Mouse (Mus musculus): ENCODE results near the gene Cdc6.
A peak's percentile ranks its signal among the peaks of the same experiment; 100 is the strongest.

Gene Cdc6

DNA sequence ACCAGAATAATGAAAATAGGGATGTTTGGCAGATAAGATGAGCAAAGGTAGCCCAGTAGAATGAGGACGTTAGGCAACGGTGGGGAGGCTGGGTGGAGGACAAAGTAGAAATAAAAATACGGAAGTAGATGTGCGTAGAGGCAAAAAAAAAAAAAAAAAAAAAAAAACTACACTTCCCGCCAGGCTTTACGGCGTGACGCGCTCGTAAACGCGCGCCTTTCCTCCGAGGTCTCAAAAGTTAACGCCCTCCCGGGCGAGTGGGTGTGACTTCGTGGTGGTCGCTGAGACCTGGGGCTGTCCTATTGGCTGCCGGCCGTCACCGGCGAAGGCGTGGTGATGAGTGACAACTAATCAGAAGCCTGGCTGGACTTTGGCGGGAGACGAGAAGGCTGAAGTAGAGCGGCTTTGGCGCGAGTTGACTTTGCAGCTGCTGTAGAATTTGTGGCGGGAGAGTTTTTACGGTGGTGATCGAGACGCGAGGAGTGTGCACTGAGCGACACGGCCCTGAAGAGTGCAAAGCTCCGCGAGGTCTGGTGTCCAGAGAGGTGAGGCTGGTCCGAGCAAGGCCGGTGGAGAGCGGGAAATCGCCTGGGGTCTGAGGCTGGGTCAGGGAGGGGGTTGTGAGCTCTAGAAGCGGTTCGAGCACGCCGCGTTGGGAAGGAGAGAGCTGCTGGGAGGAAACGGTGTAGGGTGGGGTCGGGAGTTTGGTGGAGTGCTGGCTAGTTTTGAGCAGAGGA is at the start of gene Cdc6:
TSS of gene Cdc6 (plus strand) at position 365 of the 737 bp plus-strand sequence.
- peak; percentile 92 for DNase-seq

DNA sequence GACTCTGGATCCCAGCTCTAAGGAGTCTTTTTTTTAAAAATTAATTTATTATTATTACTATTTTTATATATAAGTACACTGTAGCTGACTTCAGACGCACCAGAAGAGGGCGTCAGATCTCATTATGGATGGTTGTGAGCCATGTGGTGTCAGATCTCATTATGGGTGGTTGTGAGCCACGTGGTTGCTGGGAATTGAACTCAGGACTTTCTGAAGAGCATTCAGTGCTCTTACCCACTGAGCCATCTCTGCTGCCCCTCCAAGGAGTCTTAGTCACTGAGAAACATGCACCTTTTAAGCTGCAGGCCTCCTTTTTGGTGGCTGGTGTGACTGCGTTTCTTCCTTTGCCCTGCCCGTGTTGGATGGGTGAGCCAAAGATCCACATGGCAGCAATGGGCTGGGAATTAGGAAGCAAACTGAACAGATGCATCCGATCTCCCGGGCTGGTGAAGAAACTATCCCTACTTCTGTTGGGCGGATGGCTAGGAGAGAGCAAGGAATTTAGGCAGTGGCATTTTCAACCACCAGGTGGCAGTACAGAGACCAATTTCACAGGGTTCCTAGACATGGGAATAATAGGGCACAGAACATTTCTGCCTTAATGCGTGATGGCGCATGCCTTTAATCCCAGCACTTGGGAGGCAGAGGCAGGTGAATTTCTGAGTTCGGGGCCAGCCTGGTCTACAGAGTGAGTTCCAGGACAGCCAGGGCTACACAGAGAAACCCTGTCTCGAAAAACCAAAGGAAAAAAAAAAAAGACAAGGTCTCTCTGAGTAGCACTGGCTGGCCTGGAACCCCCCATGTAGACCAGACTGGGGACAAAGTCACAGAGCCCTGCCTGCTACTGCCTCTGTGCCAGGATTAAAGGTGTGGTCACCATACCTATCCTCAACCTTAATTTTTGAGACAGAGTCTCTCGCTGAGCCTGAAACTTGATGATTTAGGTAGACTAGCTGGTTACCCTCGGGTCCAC is 48.6 kb upstream of the Cdc6 start:
- DNase-seq, result peak; percentile 94

DNA sequence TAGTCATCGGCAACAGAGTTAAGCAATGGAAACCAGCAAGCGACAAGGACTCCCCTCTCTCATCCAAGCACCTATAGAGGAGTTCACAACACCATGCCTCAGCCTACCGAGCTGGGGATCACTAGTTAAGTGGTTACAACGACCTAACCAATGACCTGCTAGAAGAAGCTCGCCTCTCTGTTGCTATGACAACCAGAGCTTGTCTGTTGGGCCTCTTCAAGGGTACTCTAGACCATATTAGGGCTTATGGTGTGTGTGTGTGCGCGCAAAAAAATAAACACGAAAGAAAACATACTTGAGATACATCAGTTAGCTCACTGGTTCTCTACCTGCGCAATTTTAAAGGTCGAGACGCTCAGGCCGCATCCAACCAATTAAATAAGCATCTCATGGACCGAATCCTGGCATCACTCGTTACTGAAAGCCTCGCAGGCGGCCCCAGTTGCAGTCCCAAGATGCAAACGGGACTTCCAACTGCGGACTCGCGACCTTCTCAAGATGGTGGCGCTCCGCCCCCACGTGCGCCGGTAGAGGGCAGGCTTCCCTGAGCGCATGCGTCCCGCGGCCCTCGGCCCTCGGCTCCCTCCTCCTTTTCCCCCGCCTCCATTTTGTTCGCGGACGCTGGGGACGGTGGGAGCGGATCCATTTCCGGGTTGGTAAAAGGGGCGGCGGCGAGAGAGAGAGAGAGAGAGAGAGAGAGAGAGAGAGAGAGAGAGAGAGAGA is 44.4 kb upstream of the Cdc6 start, which contains the start of gene Wipf2:
TSS of gene Wipf2 (plus strand) at position 611 of the 723 bp plus-strand sequence.
- DNase-seq, result peak; percentile 96

DNA sequence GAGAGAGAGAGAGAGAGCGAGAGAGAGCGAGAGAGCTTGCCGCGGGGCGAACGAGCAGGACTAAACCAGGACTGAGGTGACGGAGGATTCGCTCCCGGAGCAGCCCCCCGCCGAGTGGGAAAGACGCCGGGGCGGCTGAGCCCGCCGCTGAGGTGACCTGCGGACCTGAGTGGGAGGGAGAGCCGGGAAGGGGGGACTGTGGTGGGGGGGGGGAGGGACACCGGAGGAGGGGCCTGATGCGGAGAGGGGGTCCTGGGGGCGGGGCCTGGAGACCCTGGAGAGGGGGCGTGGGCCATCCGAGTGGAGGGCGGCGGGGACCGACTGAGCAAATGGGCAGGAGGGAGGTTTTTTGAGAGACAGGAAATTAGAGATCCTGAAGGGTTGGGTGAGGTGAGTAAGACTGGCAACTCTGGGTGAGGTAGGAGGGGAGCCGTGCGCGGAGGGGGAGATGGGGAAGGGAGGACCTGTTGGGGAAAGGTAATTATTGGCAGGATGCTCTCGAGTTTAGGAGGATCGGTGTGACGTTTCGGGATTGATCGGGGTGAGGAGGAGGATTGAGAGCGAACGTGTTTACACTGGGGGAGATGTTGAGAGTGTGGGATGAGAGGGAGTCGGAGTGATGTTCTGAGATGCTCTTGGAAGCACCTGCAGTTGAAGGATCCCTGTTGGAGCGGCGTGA is 43.7 kb upstream of the Cdc6 start:
- peak; percentile 72 for DNase-seq

DNA sequence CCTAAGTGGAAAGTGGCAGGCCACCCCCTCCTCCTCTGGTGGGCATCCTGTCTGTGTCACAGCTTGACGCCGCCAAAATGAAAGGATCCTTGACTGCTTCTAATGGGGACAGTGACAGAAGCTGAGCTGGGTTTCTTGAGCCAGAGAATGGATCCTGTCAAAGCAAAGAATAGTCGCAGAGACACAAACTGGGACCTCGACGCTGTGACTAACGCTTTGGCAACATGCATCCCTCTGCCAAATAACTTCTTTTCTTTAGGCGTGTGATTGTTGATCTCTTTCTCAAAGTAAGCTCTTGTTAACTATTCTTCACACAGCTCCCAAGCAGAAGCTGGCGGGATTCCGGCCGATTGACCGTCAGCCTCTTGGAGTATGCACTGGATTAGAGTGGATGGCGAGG is 40.3 kb upstream of the Cdc6 start:
- peak; percentile 64 for DNase-seq

DNA sequence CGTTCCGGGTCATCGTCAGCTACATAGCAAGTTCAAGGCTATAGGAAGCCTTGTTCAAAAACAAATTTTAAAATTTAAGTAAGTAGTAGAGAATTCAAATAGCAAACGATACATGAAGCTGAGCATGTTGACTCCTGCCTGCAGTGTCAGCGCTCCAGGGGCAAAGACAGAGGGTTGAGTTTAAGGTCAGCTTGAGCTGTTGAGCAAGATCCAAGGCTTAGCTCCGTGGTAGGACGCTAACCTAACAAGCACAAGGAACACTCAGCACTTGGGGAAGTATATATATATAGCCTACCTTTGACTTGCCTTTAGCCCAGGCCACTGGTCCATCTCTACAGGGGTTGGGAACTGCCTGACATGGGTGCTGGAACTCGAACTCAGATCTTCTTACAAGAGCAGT is 37.7 kb upstream of the Cdc6 start:
- DNase-seq, result no peak

DNA sequence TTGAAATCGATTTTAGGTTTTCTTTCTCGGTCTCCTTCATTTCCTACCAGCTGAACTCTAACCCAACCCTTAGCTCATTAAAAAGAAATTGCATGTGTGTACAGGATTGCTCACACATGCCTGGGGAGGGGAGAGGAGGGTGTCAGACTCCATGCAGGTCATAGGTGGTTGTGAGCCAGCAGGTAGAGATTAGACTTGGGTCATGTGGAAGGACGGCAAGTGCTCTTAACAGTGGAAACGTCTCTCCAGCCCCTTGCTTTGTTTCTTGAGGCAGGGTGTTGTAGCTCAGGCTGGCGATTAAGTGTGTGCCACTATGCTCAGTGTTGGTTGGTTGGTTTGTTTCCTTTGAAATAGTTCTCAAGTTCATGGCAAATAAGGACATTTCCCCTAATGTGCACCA is 36.8 kb upstream of the Cdc6 start:
- no peak for DNase-seq

DNA sequence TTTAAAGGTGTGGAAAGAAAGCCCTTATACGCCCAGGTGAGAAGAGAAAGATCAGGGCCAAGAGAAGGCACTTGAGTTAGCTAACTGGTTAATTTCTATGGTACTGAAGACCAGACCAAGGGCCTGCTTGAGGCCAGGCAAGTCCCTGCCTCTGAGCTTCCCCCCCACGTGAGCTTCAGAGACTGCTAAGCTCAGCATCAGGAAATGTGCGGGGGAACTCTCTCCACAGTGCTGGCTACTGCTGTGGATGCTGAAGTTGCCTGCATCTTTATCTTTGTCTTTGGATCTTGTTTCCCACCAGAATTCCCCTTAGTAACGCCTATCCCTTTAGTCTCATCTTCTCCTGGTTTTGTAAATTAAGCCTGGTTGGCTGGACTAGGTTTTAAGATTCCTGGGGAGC is 36.2 kb upstream of the Cdc6 start:
- DNase-seq, result no peak

DNA sequence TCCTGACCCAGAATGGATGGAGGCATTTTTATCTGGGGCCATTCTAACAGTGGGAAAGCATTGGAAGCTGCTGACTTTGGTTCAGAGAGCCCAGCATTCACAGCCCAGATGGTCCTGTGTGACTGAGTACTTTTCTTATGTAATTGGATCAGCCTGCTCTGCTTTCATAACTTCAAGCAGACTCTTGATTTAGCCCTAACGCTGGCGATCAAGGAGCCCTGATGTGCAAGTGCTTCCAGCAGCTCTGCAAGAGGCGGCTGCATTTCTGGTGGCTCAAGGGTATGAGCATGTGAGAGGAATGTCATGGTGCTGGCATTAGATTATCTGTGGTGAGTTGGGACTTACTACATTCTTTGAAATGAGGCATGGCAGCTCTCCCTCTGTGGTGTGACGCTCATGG is 35.6 kb upstream of the Cdc6 start:
- DNase-seq, result peak; percentile 72

DNA sequence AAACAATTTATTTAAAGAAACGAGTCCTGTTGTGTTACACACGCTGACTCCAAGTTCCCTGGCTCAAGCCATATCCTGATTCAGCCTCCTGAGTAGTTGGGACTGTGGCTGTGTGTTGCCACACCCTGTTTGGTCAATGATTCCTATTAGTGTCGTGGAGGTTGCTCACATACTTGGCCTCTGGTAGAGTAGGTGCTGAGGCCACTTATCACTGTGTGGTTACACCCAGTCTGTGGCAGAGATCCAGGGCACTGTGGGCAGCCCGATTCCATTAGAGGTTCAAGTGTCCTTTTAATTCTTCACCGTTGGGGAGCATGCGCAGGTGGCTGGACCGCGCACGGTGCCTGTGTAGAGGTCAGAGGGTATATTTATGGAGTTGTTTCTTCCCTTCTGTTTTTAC is 33.7 kb upstream of the Cdc6 start:
- no peak for DNase-seq

DNA sequence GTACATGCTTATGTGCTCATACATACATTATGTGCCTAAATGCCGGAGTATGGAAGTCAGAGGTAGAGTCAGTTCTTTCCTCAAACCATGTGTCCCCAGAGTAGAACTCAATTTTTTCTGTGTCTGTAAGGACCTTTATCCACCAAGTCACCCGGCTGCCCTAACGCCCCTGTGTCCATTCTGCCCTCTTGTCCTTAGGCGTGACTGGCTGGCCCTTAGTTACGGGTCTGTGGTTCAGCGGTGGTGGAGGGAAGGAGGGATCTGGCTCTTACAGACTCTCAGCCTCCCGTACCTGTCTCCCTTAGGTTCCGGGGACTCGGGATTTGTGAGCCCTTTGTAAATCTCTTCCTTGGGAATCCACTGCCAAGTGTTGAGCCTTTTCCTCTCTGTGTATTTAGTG is 30.6 kb upstream of the Cdc6 start:
- DNase-seq, result no peak

DNA sequence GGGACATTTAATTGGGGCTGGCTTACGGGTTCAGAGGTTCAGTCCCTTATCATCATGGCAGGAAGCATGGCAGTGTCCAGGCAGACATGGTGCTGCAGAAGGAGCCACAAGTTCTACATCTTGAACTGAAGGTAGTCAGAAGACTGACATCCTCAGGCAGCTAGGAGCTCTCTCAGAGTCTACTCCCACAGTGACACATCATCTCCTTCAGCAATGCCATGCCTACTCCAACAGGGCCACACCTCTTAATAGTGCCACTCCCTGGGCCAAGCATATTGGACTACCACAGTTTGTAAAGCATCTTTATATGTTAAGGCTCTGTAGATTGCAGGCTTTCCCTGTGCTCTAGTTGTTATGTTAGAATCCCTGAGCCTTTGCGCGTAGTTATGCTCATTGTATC is 19.9 kb upstream of the Cdc6 start:
- DNase-seq, result no peak

DNA sequence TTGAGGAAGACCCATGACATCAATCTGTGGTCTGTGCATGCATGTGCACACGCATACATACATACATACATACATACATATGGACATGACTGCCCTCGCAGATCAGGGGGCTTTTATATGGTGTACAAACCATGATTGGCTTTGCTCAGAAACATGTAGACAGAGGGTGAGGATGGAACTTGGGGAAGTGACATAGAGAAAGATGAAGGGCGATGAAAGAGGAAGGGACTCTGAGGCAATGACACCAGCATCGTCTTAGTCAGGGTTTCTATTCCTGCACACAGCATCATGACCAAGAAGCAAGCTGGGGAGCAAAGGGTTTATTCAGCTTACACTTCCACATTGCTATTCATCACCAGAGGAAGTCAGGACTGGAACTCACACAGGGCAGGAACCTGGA is 18.5 kb upstream of the Cdc6 start:
- DNase-seq, result no peak

DNA sequence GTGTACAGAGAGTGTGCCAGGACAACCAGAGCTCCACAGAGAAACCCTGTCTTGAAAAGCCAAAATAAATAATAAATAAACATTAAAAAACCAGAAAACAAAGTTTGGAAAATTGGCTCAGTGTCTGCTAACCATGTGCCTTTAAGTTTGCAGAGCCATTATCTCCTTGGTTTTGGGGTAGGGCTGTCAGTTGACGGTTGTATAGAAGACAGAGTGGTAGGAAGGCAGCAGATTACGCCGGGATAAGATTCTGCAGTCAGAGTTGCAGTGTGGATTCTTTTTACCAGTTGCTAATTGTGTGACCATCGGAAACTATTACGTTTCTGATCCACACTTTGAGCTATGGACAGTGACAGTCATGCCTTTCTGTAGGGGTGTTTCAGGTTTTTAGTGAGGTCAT is 17.6 kb upstream of the Cdc6 start:
- DNase-seq, result no peak

DNA sequence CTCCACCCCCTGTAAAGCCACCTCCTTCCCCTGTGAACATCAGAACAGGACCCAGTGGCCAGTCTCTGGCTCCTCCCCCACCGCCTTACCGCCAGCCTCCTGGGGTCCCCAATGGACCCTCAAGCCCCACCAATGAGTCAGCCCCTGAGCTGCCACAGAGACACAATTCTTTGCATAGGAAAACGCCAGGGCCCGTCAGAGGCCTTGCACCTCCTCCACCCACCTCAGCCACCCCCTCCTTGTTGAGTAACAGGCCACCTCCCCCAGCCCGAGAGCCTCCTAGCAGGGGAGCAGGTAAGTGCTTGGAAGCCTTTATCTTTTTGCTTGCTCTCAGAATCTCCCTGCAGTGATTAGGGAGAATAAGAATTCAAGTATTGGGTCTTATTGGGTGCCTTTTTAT is 15.2 kb upstream of the Cdc6 start:
- DNase-seq, result no peak

DNA sequence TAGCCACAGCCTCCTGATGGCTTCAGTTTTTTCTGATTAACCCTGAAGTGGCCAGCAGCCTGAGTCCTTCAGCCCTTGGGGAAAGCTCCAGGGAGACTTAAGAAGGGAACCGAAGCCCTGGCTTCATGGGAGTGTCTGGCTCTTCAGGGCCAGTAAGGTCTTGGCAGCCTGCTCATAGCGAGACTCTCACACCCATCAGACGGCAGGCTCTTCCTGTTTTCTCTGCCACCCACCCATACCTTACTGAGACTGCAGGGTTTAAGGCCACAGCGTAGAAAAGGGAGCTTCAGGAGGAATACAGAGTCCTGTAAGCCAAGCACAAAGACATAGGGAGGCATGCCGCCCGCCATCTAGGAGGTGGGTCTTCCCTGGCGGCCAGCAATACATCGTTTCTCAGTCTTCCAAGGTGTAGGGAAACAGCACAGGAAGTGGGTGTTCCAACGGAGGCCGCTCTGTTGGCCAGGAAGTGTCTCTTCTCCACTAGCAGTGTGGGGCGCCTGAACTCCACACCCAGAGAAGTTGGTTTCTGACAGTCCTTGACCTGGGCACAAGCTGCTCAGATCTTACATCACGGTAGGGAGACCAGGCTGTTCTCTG is 7.0 kb upstream of the Cdc6 start:
- DNase-seq, result no peak

DNA sequence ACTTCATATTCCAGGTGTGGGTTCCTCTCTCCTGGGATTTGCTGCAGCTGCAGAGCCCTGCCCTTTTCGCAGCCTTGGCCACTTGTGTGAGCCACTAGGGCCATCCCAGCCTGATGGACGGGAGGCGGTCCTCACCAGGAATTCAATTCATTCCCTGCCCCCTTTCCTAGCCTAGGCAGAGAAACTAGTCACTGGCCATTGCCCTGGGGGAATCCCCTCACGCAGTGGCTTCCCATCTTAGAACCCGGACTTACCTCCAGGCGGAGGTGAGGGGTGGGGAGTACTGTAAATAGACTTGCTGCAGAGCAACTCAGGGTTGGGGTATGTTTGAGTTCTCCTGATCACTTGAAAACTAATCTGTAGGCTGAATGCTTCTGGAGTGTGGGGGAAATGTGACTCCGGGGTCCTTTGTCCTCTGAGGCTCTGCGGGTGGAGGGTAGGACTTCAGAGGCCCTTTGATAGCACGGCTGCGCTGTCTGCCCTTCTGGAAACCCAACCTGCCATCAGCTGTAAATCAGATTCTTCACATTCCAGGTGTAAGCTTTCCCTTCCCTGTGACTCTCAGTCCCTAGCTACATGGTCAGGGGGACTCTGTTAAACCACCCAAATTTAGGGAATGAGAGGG is 4.9 kb upstream of the Cdc6 start:
- DNase-seq, result no peak

DNA sequence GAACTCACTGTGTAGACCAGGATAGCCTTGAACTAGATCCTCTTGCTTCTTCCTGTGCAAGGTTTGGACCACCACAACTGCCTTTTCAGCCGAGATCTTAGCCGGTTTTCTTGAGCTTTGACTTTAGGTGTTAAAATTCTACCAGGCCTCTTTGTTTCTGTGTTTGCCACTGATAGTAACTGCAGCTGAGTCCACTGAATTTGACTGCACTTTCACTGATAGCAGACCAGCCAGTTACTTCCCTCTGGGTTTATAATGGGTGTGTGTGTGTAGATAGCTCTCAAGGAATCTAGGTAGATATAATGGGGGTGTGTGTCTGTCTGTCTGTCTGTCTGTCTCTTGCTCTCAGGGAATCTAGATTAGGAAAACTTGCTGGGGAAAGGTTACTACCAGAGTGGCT is 3.0 kb upstream of the Cdc6 start:
- no peak for DNase-seq

DNA sequence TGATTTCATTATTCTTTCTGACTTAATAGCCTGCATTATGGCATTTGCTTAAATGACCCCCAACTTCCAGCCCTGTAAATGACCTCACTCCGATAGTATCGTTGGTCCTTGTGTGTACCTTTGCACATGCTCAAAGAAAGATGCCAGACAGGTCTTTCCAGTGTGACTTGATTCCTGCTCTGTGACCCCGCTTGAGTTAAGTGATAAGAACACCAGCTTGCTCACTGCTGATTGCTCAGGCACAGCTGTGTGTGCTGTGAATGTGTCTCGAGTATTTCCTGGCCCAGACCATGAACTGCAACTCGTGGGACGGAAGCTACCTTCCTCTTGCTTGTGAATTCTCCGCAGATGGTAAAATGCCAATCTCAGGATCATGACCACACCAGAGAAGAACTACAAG is 2.6 kb upstream of the Cdc6 start:
- DNase-seq, result no peak

DNA sequence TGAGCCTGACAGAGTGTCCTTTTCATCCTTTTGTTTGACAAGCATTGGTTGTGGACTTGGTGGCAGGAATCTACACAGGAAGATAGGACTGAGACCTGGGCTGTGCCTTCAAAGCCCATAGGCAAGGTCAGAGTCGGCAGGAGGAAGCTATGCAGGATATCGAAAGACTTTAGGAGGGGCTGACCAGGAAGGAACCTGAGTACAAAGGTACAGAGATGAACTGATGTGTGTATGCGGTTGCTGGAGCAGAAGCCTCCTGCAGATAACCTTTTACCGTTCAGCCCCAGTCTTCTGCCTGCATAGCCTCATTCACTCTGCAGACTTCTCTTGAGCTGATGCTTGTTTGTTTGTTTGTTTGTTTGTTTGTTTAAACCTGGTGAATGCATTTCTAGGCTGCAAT is 2.0 kb upstream of the Cdc6 start:
- DNase-seq, result no peak

DNA sequence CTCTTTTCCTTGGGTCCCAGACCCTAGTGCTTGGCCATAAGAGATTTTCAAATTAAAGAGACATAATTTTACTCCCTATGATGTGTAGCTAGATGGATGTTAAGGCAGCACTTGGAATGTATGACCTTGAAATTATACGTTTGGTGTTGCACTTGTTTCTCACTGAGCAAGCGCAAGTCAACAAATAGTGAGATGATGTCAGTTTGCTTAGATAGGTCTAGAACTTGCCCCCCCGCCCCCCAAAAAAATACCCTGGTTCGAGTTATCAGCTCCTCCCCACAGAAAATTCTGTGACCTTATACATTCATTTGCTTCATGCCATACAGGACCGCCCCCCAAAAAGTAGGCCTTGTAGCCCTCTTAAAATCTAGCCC is 551 bp upstream of the Cdc6 start:
- DNase-seq, result no peak

DNA sequence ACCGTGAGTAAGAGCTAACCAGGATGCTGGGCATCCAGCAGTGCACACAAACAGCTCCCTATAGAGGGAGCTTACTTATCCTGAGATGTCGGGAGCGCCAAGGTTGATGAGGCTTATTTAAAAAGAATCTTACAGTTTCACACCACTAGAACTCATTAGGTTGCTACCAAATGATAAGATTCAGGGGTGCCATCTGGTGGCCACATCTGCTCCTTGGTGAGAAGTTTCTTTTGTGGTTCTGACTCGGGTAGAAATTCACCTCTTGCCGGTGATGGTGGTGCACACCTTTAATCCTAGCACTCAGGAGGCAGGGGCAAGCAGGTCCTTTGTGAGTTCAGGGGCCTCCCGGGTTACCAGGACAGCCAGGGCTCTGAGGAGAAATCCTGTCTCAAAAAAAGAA is 2.1 kb downstream of the Cdc6 start:
- peak; percentile 75 for DNase-seq
